ENCODE assay signal across 8 mouse cellular contexts in the genomic region with DNA sequence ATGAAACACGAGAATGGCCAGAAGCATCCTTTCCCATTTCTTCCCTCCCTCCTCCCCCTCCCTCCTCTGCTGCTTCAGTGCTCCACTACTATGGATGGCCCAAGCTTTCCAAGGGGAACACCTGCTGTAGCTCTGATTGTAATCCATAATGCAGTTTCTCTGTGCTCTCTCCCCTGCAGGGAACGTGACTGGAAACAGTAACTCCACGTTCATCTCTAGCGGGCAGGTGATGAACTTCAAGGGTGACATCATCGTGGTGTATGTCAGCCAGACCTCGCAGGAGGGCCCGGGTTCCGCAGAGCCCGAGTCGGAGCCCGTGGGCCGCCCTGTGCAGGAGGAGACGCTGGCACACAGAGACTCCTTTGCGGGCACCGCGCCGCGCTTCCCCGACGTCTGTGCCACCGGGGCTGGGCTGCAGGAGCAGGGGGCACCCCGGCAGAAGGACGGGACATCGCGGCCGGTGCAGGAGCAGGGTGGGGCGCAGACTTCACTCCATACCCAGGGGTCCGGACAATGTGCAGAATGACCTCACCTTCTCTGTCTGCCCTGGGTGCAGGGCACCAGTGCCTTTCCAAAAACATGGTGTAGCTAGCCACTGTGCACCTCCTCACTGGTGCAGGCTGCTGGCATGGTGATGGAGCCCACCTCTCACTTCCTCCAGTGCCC.
A peak's percentile ranks its signal among the peaks of the same experiment; 100 is the strongest.
DNase-seq lines count a peak whose midpoint lies in the region; ATAC-seq and TF ChIP-seq lines count a peak whose summit lies in the region.

No protein-coding gene starts in this region.

- WGBS in forebrain, embryonic 15.5 days = 3% methylated on average over 28 of the region's 28 CpGs
- WGBS in liver, embryonic 16.5 days (ENCODE audit: insufficient replicate concordance) = 11% methylated on average over 28 of the region's 28 CpGs
- WGBS in stomach, postnatal 0 days = 16% methylated on average over 28 of the region's 28 CpGs

- peak overlapping the region; percentile 64 for H3K4me2 ChIP-seq in forebrain, embryonic 15.5 days (replicated peaks)
- H3K4me2 ChIP-seq in liver, embryonic 16.5 days (ENCODE audit: low read depth, low read length) = no peak overlapping the region
- H3K4me2 ChIP-seq in stomach, postnatal 0 days (replicated peaks; ENCODE audit: low read depth) = peak overlapping the region; percentile 31

- TF ChIP-seq CTCF in left cerebral cortex, adult 2 months (IDR thresholded peaks at IDR 0.05) = no peak
- TF ChIP-seq CTCF in stomach, postnatal 0 days (IDR thresholded peaks at IDR 0.05; ENCODE audit: low read depth) = no peak

- peaks cover 20% of the 10 kb centered on the region for H3K4me1 ChIP-seq in forebrain, embryonic 15.5 days
- no peaks in the 10 kb centered on the region for H3K4me1 ChIP-seq in liver, embryonic 16.5 days (ENCODE audit: control insufficient read depth, low read depth, low read length)
- no peaks in the 10 kb centered on the region for H3K4me1 ChIP-seq in stomach, postnatal 0 days (replicated peaks; ENCODE audit: control insufficient read depth, insufficient read depth)

- TF ChIP-seq EP300 in stomach, postnatal 0 days (optimal IDR thresholded peaks at IDR 0.05) = no peak

- intact Hi-C loops in left cerebral cortex, adult 2 months (cut with DNase I) = no loop called here

- H3K4me3 ChIP-seq in left cerebral cortex, adult 2 months = peak overlapping the region; percentile 17
- peak overlapping the region; percentile 39 for H3K4me3 ChIP-seq in forebrain, embryonic 15.5 days
- no peak overlapping the region for H3K4me3 ChIP-seq in liver, embryonic 16.5 days (ENCODE audit: low read depth, low read length)
- 0 out of 2 replicates have a peak overlapping the region, but pooled peaks have one; percentile 6 for H3K4me3 ChIP-seq in stomach, postnatal 0 days (ENCODE audit: low read depth, low read length)

- peak overlapping the region; percentile 44 for H3K9ac ChIP-seq in forebrain, embryonic 15.5 days (replicated peaks)
- H3K9ac ChIP-seq in liver, embryonic 16.5 days (ENCODE audit: low read depth, low read length) = no peak overlapping the region
- H3K9ac ChIP-seq in stomach, postnatal 0 days (ENCODE audit: low read length) = no peak overlapping the region

- no peaks in the 10 kb centered on the region for H3K27me3 ChIP-seq in forebrain, embryonic 15.5 days
- H3K27me3 ChIP-seq in liver, embryonic 16.5 days (ENCODE audit: control insufficient read depth, insufficient read depth, low read depth, low read length) = peaks cover 23% of the 10 kb centered on the region
- no peaks in the 10 kb centered on the region for H3K27me3 ChIP-seq in stomach, postnatal 0 days (ENCODE audit: control insufficient read depth, insufficient read depth, low read length)

- H3K36me3 ChIP-seq in forebrain, embryonic 15.5 days = no peaks in the 10 kb centered on the region
- no peaks in the 10 kb centered on the region for H3K36me3 ChIP-seq in liver, embryonic 16.5 days (ENCODE audit: control insufficient read depth, insufficient read depth)
- no peaks in the 10 kb centered on the region for H3K36me3 ChIP-seq in stomach, postnatal 0 days (ENCODE audit: control insufficient read depth, insufficient read depth, low read length)

- peak; percentile 16 to 30 for DNase-seq in left cerebral cortex, adult 2 months (ENCODE audit: extremely low spot score in 1 of 2, low spot score in 2 of 2)
- DNase-seq in left cerebral cortex, adult 11 months (ENCODE audit: low spot score) = no peak
- peak; percentile 40 for DNase-seq in cerebellum, adult 8-10 months
- DNase-seq in stomach, postnatal 0 days (ENCODE audit: low spot score) = peak; percentile 18
- DNase-seq in yolk sac, embryonic 10.5 days (ENCODE audit: low spot score) = no peak
- no peak for DNase-seq in spleen, postnatal 36 days (ENCODE audit: low spot score in 2 of 2)

- H3K27ac ChIP-seq in left cerebral cortex, adult 2 months = no peak overlapping the region
- H3K27ac ChIP-seq in forebrain, embryonic 15.5 days (replicated peaks) = no peak overlapping the region
- no peak overlapping the region for H3K27ac ChIP-seq in liver, embryonic 16.5 days (ENCODE audit: low read length)
- no peak overlapping the region for H3K27ac ChIP-seq in stomach, postnatal 0 days (replicated peaks)

- no peaks in the 10 kb centered on the region for H3K9me3 ChIP-seq in forebrain, embryonic 15.5 days
- no peaks in the 10 kb centered on the region for H3K9me3 ChIP-seq in liver, embryonic 16.5 days (replicated peaks; ENCODE audit: control insufficient read depth, low read length)
- H3K9me3 ChIP-seq in stomach, postnatal 0 days (ENCODE audit: control insufficient read depth, low read length) = no peaks in the 10 kb centered on the region

- ATAC-seq in forebrain, embryonic 15.5 days (replicated peaks) = peak; percentile 82
- ATAC-seq in liver, embryonic 16.5 days (ENCODE audit: low read depth) = 0 out of 2 replicates have a peak, but pooled peaks have one; percentile 24
- ATAC-seq in stomach, postnatal 0 days (ENCODE audit: low FRiP score, low TSS enrichment) = peak; percentile 32; the same call in 1 of the 2 replicates

Comparison
In these comparisons a context has a peak if more than half of its experiments do, and no peak if none do; other contexts are left out.
1. DNase-seq: peak in left cerebral cortex, adult 2 months (2 of 2), cerebellum, adult 8-10 months (single experiment) and stomach, postnatal 0 days (single experiment); none in left cerebral cortex, adult 11 months (single experiment), yolk sac, embryonic 10.5 days (single experiment) and spleen, postnatal 36 days (0 of 2).
2. ATAC-seq: peak in every context shown above with its lines; median percentile 82 in forebrain, embryonic 15.5 days; 32 in stomach, postnatal 0 days; 24 in liver, embryonic 16.5 days.